In genomic region chr12:83499256-83499655, GRCm38 (mm10) we compare ENCODE assay signal across 18 mouse cellular contexts.
"Had no signal": no experiment of that assay in that cellular context is flagged by ENCODE, and none has a peak within 500 bp of the region (broad histone marks: within the 10 kb centered on the region; RNA-seq: fewer than 3 reads in every experiment).

No protein-coding gene starts in this region.

- H3K9me3 ChIP-seq: midbrain, embryonic 10.5 days; midbrain, embryonic 12.5 days; neural tube, embryonic 13.5 days; neural tube, embryonic 15.5 days had no signal

- H3K27ac ChIP-seq: midbrain, embryonic 10.5 days; midbrain, embryonic 12.5 days; neural tube, embryonic 13.5 days; neural tube, embryonic 15.5 days had no signal

- ATAC-seq: midbrain, embryonic 16.5 days had no signal

- H3K36me3 ChIP-seq: midbrain, embryonic 10.5 days; midbrain, embryonic 12.5 days; neural tube, embryonic 13.5 days; neural tube, embryonic 15.5 days had no signal

- H3K4me2 ChIP-seq: lung, embryonic 14.5 days; midbrain, embryonic 12.5 days; neural tube, embryonic 13.5 days; neural tube, embryonic 15.5 days had no signal

- H3K27me3 ChIP-seq: midbrain, embryonic 12.5 days; neural tube, embryonic 15.5 days had no signal

- H3K4me1 ChIP-seq: midbrain, embryonic 10.5 days; midbrain, embryonic 12.5 days; neural tube, embryonic 13.5 days; neural tube, embryonic 15.5 days had no signal

- H3K9ac ChIP-seq: lung, embryonic 14.5 days; midbrain, embryonic 12.5 days; neural tube, embryonic 13.5 days; neural tube, embryonic 15.5 days had no signal

- H3K4me3 ChIP-seq: midbrain, embryonic 10.5 days; midbrain, embryonic 12.5 days; myocyte; neural tube, embryonic 13.5 days; neural tube, embryonic 15.5 days had no signal

- DNase-seq: lung, embryonic 14.5 days; lung, postnatal 10 days; lung, postnatal 4 days; midbrain, embryonic 14.5 days; retina, postnatal 1 day; right cerebral cortex, adult 18-20 months; right cerebral cortex, postnatal 25 days; right cerebral cortex, postnatal 4 days; spleen, adult 18-20 months; thymus, adult 18-20 months; thymus, postnatal 14 days; thymus, postnatal 36 days had no signal
